Mouse (Mus musculus) C2C12 (cell line): ENCODE data around the gene Ercc6l2.

Experiments used
- CEBPB ChIP-seq: IDR thresholded peaks from one replicate; pipeline ENCODE4 v1.6.1; 2011; ENCODE audit warnings: low read depth, mild to moderate bottlenecking, control low read depth, moderate library complexity
- CTCF ChIP-seq: IDR thresholded peaks from one replicate; pipeline ENCODE4 v1.5.1; 2011; ENCODE audit not compliant: control insufficient read depth, insufficient read depth, insufficient read length
- MAX ChIP-seq: IDR thresholded peaks from one replicate; pipeline ENCODE4 v1.6.1; 2011; ENCODE audit warnings: mild to moderate bottlenecking, control low read depth
- MYOD1 ChIP-seq: IDR thresholded peaks from one replicate; pipeline ENCODE4 v1.6.1; 2011; ENCODE audit warnings: low read depth; ENCODE audit not compliant: control insufficient read depth, insufficient read length
- MYOG ChIP-seq: IDR thresholded peaks from one replicate; pipeline ENCODE4 v1.6.1; 2011; ENCODE audit not compliant: control insufficient read depth, insufficient read length; ENCODE audit errors: extremely low read depth
- USF1 ChIP-seq: IDR thresholded peaks from one replicate; pipeline ENCODE4 v1.6.1; 2011; ENCODE audit warnings: low read depth, mild to moderate bottlenecking, control low read depth, moderate library complexity

- TF ChIP-seq CTCF (no peak), USF1 (no peak), MAX (no peak), CEBPB (no peak), MYOG (no peak), MYOD1 (no peak)
Observed at GRCm38 (mm10) chr13:63910141-63910804, 95.2 kb downstream of the Ercc6l2 start.
